ENCODE assay signal across 8 mouse cellular contexts in the genomic region with DNA sequence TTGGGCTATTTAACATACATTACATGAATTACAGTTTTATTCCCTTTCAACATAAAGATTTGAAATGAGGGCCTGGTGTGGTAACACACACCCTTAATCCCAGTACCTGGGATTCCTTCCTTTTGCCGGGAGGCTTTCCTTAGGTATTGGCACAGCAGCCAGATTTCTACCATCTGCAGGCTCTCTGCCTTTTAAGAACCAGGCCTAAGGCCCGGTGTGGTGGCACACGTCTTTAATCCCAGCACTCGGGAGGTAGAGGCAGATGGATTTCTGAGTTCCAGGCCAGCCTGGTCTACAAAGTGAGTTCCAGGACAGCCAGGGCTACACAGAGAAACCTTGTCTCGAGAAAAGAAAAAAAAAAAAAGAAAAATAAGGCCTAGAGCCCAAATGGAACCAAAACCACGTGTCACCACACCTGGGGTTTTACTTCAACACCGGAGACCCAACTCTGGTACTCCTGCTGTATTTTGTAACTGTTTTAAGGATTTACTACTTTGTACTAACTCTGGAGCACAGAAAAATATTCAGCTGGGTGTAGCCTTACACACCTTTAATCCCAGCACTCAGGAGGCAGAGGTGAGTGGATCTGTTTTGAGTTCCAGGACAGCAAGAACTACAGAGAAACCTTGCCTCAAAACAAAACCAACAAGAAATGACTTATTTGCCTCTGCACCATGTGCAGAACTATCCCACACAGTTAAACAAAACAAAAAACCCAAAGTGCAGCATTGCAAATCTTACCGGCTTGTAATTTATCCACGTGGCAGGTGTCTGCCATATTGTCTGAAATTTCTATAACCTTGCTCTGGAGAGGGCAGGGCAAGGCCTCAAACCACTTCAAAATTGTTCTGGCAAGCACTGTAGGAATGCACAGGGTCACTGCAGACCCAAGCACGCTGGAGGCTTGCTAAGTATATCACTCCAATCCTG. TPM values are rescaled to one million over a fixed set of nuclear protein-coding genes. Genes with fewer than 3 reads are reported as not detected.
DNase-seq lines count a peak whose midpoint lies in the region; ATAC-seq and TF ChIP-seq lines count a peak whose summit lies in the region.

No protein-coding gene starts in this region.

- peak overlapping the region; percentile 92 for H3K4me2 ChIP-seq in heart, embryonic 11.5 days
- peak overlapping the region; percentile 76 for H3K4me2 ChIP-seq in forebrain, embryonic 12.5 days
- H3K4me2 ChIP-seq in liver, embryonic 14.5 days (ENCODE audit: low read depth): peak overlapping the region; percentile 95

- H3K27me3 ChIP-seq in heart, embryonic 11.5 days (ENCODE audit: control insufficient read depth, insufficient read depth, low read length): no peaks in the 10 kb centered on the region
- H3K27me3 ChIP-seq in ES-Bruce4 (ENCODE audit: control insufficient read depth, insufficient read depth, low read length, poor library complexity, severe bottlenecking): no peaks in the 10 kb centered on the region
- no peaks in the 10 kb centered on the region for H3K27me3 ChIP-seq in forebrain, embryonic 12.5 days
- H3K27me3 ChIP-seq in liver, embryonic 14.5 days (ENCODE audit: control insufficient read depth, insufficient read depth, low read length): no peaks in the 10 kb centered on the region

- H3K4me3 ChIP-seq in heart, embryonic 11.5 days (ENCODE audit: low read depth, low read length): peak overlapping the region; percentile 72
- peak overlapping the region; percentile 83 for H3K4me3 ChIP-seq in ES-Bruce4 (ENCODE audit: low read depth, low read length)
- peak overlapping the region; percentile 55 for H3K4me3 ChIP-seq in forebrain, embryonic 12.5 days (replicated peaks)
- peak overlapping the region; percentile 63 to 77 for H3K4me3 ChIP-seq in liver, embryonic 14.5 days (ENCODE audit: insufficient read depth in 1 of 2, low read depth in 2 of 2, low read length in 2 of 2)

- DNase-seq in heart, adult 8-10 months (ENCODE audit: low spot score): no peak
- no peak for DNase-seq in liver, embryonic 14.5 days (ENCODE audit: low read depth in 3 of 3, low spot score in 3 of 3)
- no peak for DNase-seq in cerebellum, postnatal 25 days

- peaks cover 23% of the 10 kb centered on the region for H3K36me3 ChIP-seq in heart, embryonic 11.5 days (ENCODE audit: control insufficient read depth, insufficient read depth, low read length)
- H3K36me3 ChIP-seq in ES-Bruce4 (ENCODE audit: control insufficient read depth, insufficient read depth, low read length, poor library complexity, severe bottlenecking): peaks cover 39% of the 10 kb centered on the region
- H3K36me3 ChIP-seq in forebrain, embryonic 12.5 days (replicated peaks): peaks cover 30% of the 10 kb centered on the region
- peaks cover 30% of the 10 kb centered on the region for H3K36me3 ChIP-seq in liver, embryonic 14.5 days (replicated peaks; ENCODE audit: control insufficient read depth, insufficient read depth, low read depth)

- H3K27ac ChIP-seq in heart, embryonic 11.5 days (ENCODE audit: low read depth, low read length): peak overlapping the region; percentile 84
- peak overlapping the region; percentile 96 for H3K27ac ChIP-seq in ES-Bruce4 (ENCODE audit: insufficient read depth, low read length)
- H3K27ac ChIP-seq in forebrain, embryonic 12.5 days: peak overlapping the region; percentile 75; the same call in 1 of the 2 replicates
- peak overlapping the region; percentile 74 for H3K27ac ChIP-seq in liver, embryonic 14.5 days

- TF ChIP-seq CTCF in ES-Bruce4 (IDR thresholded peaks at IDR 0.05; ENCODE audit: low read depth, low read length): no peak
- TF ChIP-seq CTCF in liver, embryonic 14.5 days (IDR thresholded peaks at IDR 0.05; ENCODE audit: low read depth): no peak

- no peaks in the 10 kb centered on the region for H3K9me3 ChIP-seq in heart, embryonic 11.5 days (replicated peaks; ENCODE audit: control insufficient read depth, low read length)
- H3K9me3 ChIP-seq in ES-Bruce4 (replicated peaks; ENCODE audit: control insufficient read depth, insufficient read depth, low read length, poor library complexity, severe bottlenecking): peaks cover 2% of the 10 kb centered on the region; the same call in 1 of the 2 replicates
- H3K9me3 ChIP-seq in forebrain, embryonic 12.5 days: no peaks in the 10 kb centered on the region
- H3K9me3 ChIP-seq in liver, embryonic 14.5 days (ENCODE audit: control insufficient read depth, low read length): no peaks in the 10 kb centered on the region

- TF ChIP-seq POLR2A in ES-Bruce4 (IDR thresholded peaks at IDR 0.05; ENCODE audit: insufficient read depth, low read length): no peak

- peaks cover 9% of the 10 kb centered on the region for H3K4me1 ChIP-seq in heart, embryonic 11.5 days (ENCODE audit: control insufficient read depth, insufficient read depth, low read length)
- H3K4me1 ChIP-seq in ES-Bruce4 (ENCODE audit: control insufficient read depth, insufficient read depth, low read length): peaks cover 2% of the 10 kb centered on the region
- peaks cover 23% of the 10 kb centered on the region for H3K4me1 ChIP-seq in forebrain, embryonic 12.5 days
- H3K4me1 ChIP-seq in liver, embryonic 14.5 days (replicated peaks; ENCODE audit: control insufficient read depth in 2 of 2, insufficient read depth in 2 of 2, low read length in 1 of 2): peaks cover 3 to 11% of the 10 kb centered on the region in 2 experiments; a peak in 3 of 4 replicates

- peak overlapping the region; percentile 88 for H3K9ac ChIP-seq in heart, embryonic 11.5 days (ENCODE audit: low read depth, low read length)
- peak overlapping the region; percentile 90 for H3K9ac ChIP-seq in ES-Bruce4 (ENCODE audit: low read depth, poor library complexity, severe bottlenecking)
- H3K9ac ChIP-seq in forebrain, embryonic 12.5 days: peak overlapping the region; percentile 71
- peak overlapping the region; percentile 94 for H3K9ac ChIP-seq in liver, embryonic 14.5 days (replicated peaks)

- no peak for TF ChIP-seq EP300 in ES-Bruce4 (IDR thresholded peaks at IDR 0.05; ENCODE audit: insufficient read depth, low read depth, low read length)
- no peak for TF ChIP-seq EP300 in liver, embryonic 14.5 days (IDR thresholded peaks at IDR 0.05; ENCODE audit: low read depth)

- WGBS in heart, embryonic 11.5 days (ENCODE audit: insufficient replicate concordance): 20% methylated on average over 10 of the region's 10 CpGs
- 21% methylated on average over 10 of the region's 10 CpGs for WGBS in forebrain, embryonic 12.5 days
- WGBS in liver, embryonic 14.5 days (ENCODE audit: insufficient replicate concordance): 2% methylated on average over 10 of the region's 10 CpGs

- 0 out of 2 replicates have a peak, but pooled peaks have one; percentile 43 for ATAC-seq in heart, embryonic 11.5 days (replicated peaks; ENCODE audit: insufficient number of reproducible peaks, low FRiP score, low TSS enrichment)
- ATAC-seq in forebrain, embryonic 12.5 days (ENCODE audit: low FRiP score): 0 out of 2 replicates have a peak, but pooled peaks have one; percentile 21
- ATAC-seq in liver, embryonic 14.5 days (ENCODE audit: insufficient read depth): peak; percentile 2; the same call in 1 of the 2 replicates
- ATAC-seq in erythroid progenitor cell, adult 5-6 weeks (replicated peaks; ENCODE audit: low FRiP score, poor library complexity, severe bottlenecking): no peak; the same call in 1 of the 2 replicates
- no peak for ATAC-seq in activated CD4-positive, CD25-positive, alpha-beta regulatory T cell, adult 4 months

RNA-seq across cellular contexts. Expression of a gene that starts 6.8 kb away (rescaled TPM):
- 0.72 and 0.90 TPM in 2 replicates for polyA plus RNA-seq in heart, embryonic 11.5 days (2014; fragmentation: Nextera tagmentation; extraction: Ambion mirVana)
- total RNA-seq in heart, adult 8-10 months (2022): 1 to 10 TPM in 3 of 4 experiments, under 1 TPM in 1; 0.73 to 2.3 (median 1.2) TPM
- 0.36 and 1.1 TPM in 2 replicates for polyA plus RNA-seq in ES-Bruce4 (2011; ENCODE audit: insufficient read depth, insufficient read length, low read depth, missing spikeins)
- 0.31 and 0.63 TPM in 2 replicates for polyA plus RNA-seq in forebrain, embryonic 12.5 days (2016; fragmentation: Nextera tagmentation; extraction: Ambion mirVana)
- 5.7 and 7.0 TPM in 2 replicates for polyA plus RNA-seq in liver, embryonic 14.5 days (2012; rRNA removed)
- 5.4 and 5.7 TPM in 2 replicates for polyA plus RNA-seq in liver, embryonic 14.5 days (2014; fragmentation: Nextera tagmentation; extraction: Ambion mirVana)
- total RNA-seq in erythroid progenitor cell, adult 5-6 weeks (2015; ENCODE audit: low replicate concordance): 6.3 and 16.6 TPM in 2 replicates
- total RNA-seq in erythroid progenitor cell, adult 5-6 weeks (2017; ENCODE audit: low replicate concordance): 6.3 and 14.6 TPM in 2 replicates
- 100 to 1,000 TPM; 138 to 145 TPM for polyA plus RNA-seq in activated CD4-positive, CD25-positive, alpha-beta regulatory T cell, adult 4 months (2017; shearing (Covaris generic))

RNA-seq across cellular contexts. Expression of a gene that starts 19.2 kb away (rescaled TPM):
- 62.9 and 67.9 TPM in 2 replicates for polyA plus RNA-seq in heart, embryonic 11.5 days (2014; fragmentation: Nextera tagmentation; extraction: Ambion mirVana)
- 10 to 100 TPM; 26.3 to 33.8 (median 29.8) TPM for total RNA-seq in heart, adult 8-10 months (2022)
- 36.5 and 38.7 TPM in 2 replicates for polyA plus RNA-seq in ES-Bruce4 (2011; ENCODE audit: insufficient read depth, insufficient read length, low read depth, missing spikeins)
- polyA plus RNA-seq in forebrain, embryonic 12.5 days (2016; fragmentation: Nextera tagmentation; extraction: Ambion mirVana): 89.9 and 90.7 TPM in 2 replicates
- polyA plus RNA-seq in liver, embryonic 14.5 days (2012; rRNA removed): 33.1 and 36.8 TPM in 2 replicates
- 39.0 and 39.4 TPM in 2 replicates for polyA plus RNA-seq in liver, embryonic 14.5 days (2014; fragmentation: Nextera tagmentation; extraction: Ambion mirVana)
- 18.7 and 30.6 TPM in 2 replicates for total RNA-seq in erythroid progenitor cell, adult 5-6 weeks (2015; ENCODE audit: low replicate concordance)
- 9.8 and 31.8 TPM in 2 replicates for total RNA-seq in erythroid progenitor cell, adult 5-6 weeks (2017; ENCODE audit: low replicate concordance)
- 100 to 1,000 TPM; 136 TPM for polyA plus RNA-seq in activated CD4-positive, CD25-positive, alpha-beta regulatory T cell, adult 4 months (2017; shearing (Covaris generic))

RNA-seq across cellular contexts. Expression of a gene that starts 51.8 kb away (rescaled TPM):
- polyA plus RNA-seq in heart, embryonic 11.5 days (2014; fragmentation: Nextera tagmentation; extraction: Ambion mirVana): 22.3 and 25.5 TPM in 2 replicates
- 10 to 100 TPM; 23.2 to 32.4 (median 28.9) TPM for total RNA-seq in heart, adult 8-10 months (2022)
- polyA plus RNA-seq in ES-Bruce4 (2011; ENCODE audit: insufficient read depth, insufficient read length, low read depth, missing spikeins): 49.8 and 52.0 TPM in 2 replicates
- polyA plus RNA-seq in forebrain, embryonic 12.5 days (2016; fragmentation: Nextera tagmentation; extraction: Ambion mirVana): 15.9 and 17.9 TPM in 2 replicates
- polyA plus RNA-seq in liver, embryonic 14.5 days (2012; rRNA removed): 4.1 and 6.2 TPM in 2 replicates
- polyA plus RNA-seq in liver, embryonic 14.5 days (2014; fragmentation: Nextera tagmentation; extraction: Ambion mirVana): 6.2 TPM in 2 replicates
- total RNA-seq in erythroid progenitor cell, adult 5-6 weeks (2015; ENCODE audit: low replicate concordance): 40.7 and 50.7 TPM in 2 replicates
- 41.3 and 43.5 TPM in 2 replicates for total RNA-seq in erythroid progenitor cell, adult 5-6 weeks (2017; ENCODE audit: low replicate concordance)
- 10 to 100 TPM; 20.4 to 21.9 TPM for polyA plus RNA-seq in activated CD4-positive, CD25-positive, alpha-beta regulatory T cell, adult 4 months (2017; shearing (Covaris generic))

Comparison
In these comparisons a context has a peak if more than half of its experiments do, and no peak if none do; other contexts are left out.
1. ATAC-seq: peak in heart, embryonic 11.5 days (single experiment), forebrain, embryonic 12.5 days (single experiment) and liver, embryonic 14.5 days (single experiment); none in erythroid progenitor cell, adult 5-6 weeks (single experiment) and activated CD4-positive, CD25-positive, alpha-beta regulatory T cell, adult 4 months (single experiment).
2. RNA of a gene that starts 6.8 kb away (polyA plus RNA-seq): 138 to 145 TPM in activated CD4-positive, CD25-positive, alpha-beta regulatory T cell, adult 4 months; 5.4 to 7.0 TPM in liver, embryonic 14.5 days, 0.72 to 0.90 TPM in heart, embryonic 11.5 days, 0.36 to 1.1 TPM in ES-Bruce4 and 0.31 to 0.63 TPM in forebrain, embryonic 12.5 days; every median in the first group is over 10 times any median in the second.
3. Peak in every context shown above with its lines, with median percentiles within 50 percentile points of each other: H3K27ac ChIP-seq, H3K4me2 ChIP-seq, H3K4me3 ChIP-seq and H3K9ac ChIP-seq.